Mouse (Mus musculus): ENCODE data around the gene Csnk2b. TPM values are rescaled to one million over a fixed set of nuclear protein-coding genes. Genes with fewer than 3 reads are reported as not detected.

The Csnk2b gene
- polyA plus RNA-seq (2015; fragmentation: Nextera tagmentation; extraction: Ambion mirVana): 242 and 248 TPM in 2 replicates

GRCm38 (mm10) chr17:35121871-35122303 is at the start of gene Csnk2b:
TSS of gene Csnk2b (minus strand) at chr17:35122053.
- Histone ChIP-seq H3K4me1 (replicated peaks; ENCODE audit: control insufficient read depth, insufficient read depth, low read length) (peaks cover 21% of the 10 kb centered on the region), H3K9me3 (ENCODE audit: control insufficient read depth, low read length) (no peaks in the 10 kb centered on the region), H3K27ac (ENCODE audit: low read length) (peak within 1 kb of the TSS; percentile 89), H3K9ac (ENCODE audit: low read length) (peak within 1 kb of the TSS; percentile 92), H3K36me3 (ENCODE audit: control insufficient read depth, insufficient read depth, low read length) (peaks cover 18% of the 10 kb centered on the region), H3K27me3 (ENCODE audit: control insufficient read depth, insufficient read depth, low read depth, low read length) (no peaks in the 10 kb centered on the region), H3K4me3 (ENCODE audit: low read length) (peak within 1 kb of the TSS; percentile 85), H3K4me2 (ENCODE audit: low read depth, low read length) (peak within 1 kb of the TSS; percentile 96)
- ATAC-seq (ENCODE audit: low read depth): no peak; the same call in 1 of the 2 replicates
- WGBS: under 1% methylated on average over 19 of the region's 19 CpGs

- no peak overlapping the region for H3K4me2 ChIP-seq (ENCODE audit: low read depth, low read length)
- H3K27ac ChIP-seq (ENCODE audit: low read length): no peak overlapping the region
- no peak overlapping the region for H3K9ac ChIP-seq (ENCODE audit: low read length)
- peaks cover 8% of the 10 kb centered on the region for H3K4me1 ChIP-seq (replicated peaks; ENCODE audit: control insufficient read depth, insufficient read depth, low read length)
- H3K36me3 ChIP-seq (ENCODE audit: control insufficient read depth, insufficient read depth, low read length): no peaks in the 10 kb centered on the region
- no peak for ATAC-seq (ENCODE audit: low read depth)
- no peaks in the 10 kb centered on the region for H3K27me3 ChIP-seq (ENCODE audit: control insufficient read depth, insufficient read depth, low read depth, low read length)
- no peak overlapping the region for H3K4me3 ChIP-seq (ENCODE audit: low read length)
- 10% methylated on average over 4 of the region's 4 CpGs for WGBS
- H3K9me3 ChIP-seq (ENCODE audit: control insufficient read depth, low read length): no peaks in the 10 kb centered on the region
Observed at GRCm38 (mm10) chr17:35168541-35169207, 46.8 kb upstream of the Csnk2b start.

- WGBS: 82% methylated on average over 7 of the region's 7 CpGs
- Histone ChIP-seq H3K4me2 (ENCODE audit: low read depth, low read length) (no peak overlapping the region), H3K4me3 (ENCODE audit: low read length) (no peak overlapping the region), H3K4me1 (replicated peaks; ENCODE audit: control insufficient read depth, insufficient read depth, low read length) (peaks cover 11% of the 10 kb centered on the region), H3K36me3 (ENCODE audit: control insufficient read depth, insufficient read depth, low read length) (no peaks in the 10 kb centered on the region), H3K27me3 (ENCODE audit: control insufficient read depth, insufficient read depth, low read depth, low read length) (no peaks in the 10 kb centered on the region), H3K27ac (ENCODE audit: low read length) (no peak overlapping the region), H3K9ac (ENCODE audit: low read length) (no peak overlapping the region), H3K9me3 (ENCODE audit: control insufficient read depth, low read length) (no peaks in the 10 kb centered on the region)
- ATAC-seq (ENCODE audit: low read depth): no peak
Observed at GRCm38 (mm10) chr17:35167794-35168193, 45.9 kb upstream of the Csnk2b start.

GRCm38 (mm10) chr17:35166352-35167035 is 44.6 kb upstream of the Csnk2b start:
- H3K27ac ChIP-seq (ENCODE audit: low read length): peak overlapping the region; percentile 100; the same call in 1 of the 2 replicates
- ATAC-seq (ENCODE audit: low read depth): no peak

GRCm38 (mm10) chr17:35165451-35166155 is 43.8 kb upstream of the Csnk2b start:
- Histone ChIP-seq H3K9ac (ENCODE audit: low read length) (peak overlapping the region; percentile 70), H3K9me3 (ENCODE audit: control insufficient read depth, low read length) (no peaks in the 10 kb centered on the region), H3K36me3 (ENCODE audit: control insufficient read depth, insufficient read depth, low read length) (peaks cover 12% of the 10 kb centered on the region), H3K4me2 (ENCODE audit: low read depth, low read length) (peak overlapping the region; percentile 69), H3K27ac (ENCODE audit: low read length) (peak overlapping the region; percentile 100), H3K4me1 (replicated peaks; ENCODE audit: control insufficient read depth, insufficient read depth, low read length) (peaks cover 19% of the 10 kb centered on the region), H3K4me3 (ENCODE audit: low read length) (peak overlapping the region; percentile 53), H3K27me3 (ENCODE audit: control insufficient read depth, insufficient read depth, low read depth, low read length) (no peaks in the 10 kb centered on the region)
- WGBS: 15% methylated on average over 12 of the region's 12 CpGs
- peak; percentile 86; the same call in 1 of the 2 replicates for ATAC-seq (ENCODE audit: low read depth)

More at GRCm38 (mm10) chr17:35166352-35167035, 44.6 kb upstream of the Csnk2b start:
- Histone ChIP-seq H3K36me3 (ENCODE audit: control insufficient read depth, insufficient read depth, low read length) (peaks cover 3% of the 10 kb centered on the region; the same call in 1 of the 2 replicates), H3K4me2 (ENCODE audit: low read depth, low read length) (peak overlapping the region; percentile 69), H3K9ac (ENCODE audit: low read length) (peak overlapping the region; percentile 3; the same call in 1 of the 2 replicates), H3K4me3 (ENCODE audit: low read length) (peak overlapping the region; percentile 53; the same call in 1 of the 2 replicates), H3K9me3 (ENCODE audit: control insufficient read depth, low read length) (no peaks in the 10 kb centered on the region), H3K4me1 (replicated peaks; ENCODE audit: control insufficient read depth, insufficient read depth, low read length) (peaks cover 19% of the 10 kb centered on the region), H3K27me3 (ENCODE audit: control insufficient read depth, insufficient read depth, low read depth, low read length) (no peaks in the 10 kb centered on the region)
- 63% methylated on average over 8 of the region's 8 CpGs for WGBS

GRCm38 (mm10) chr17:35164568-35165450 is 43.0 kb upstream of the Csnk2b start, which contains the start of gene Prrc2a:
TSS of gene Prrc2a (minus strand) at chr17:35164897.
- Histone ChIP-seq H3K4me3 (ENCODE audit: low read length) (peak within 1 kb of the TSS; percentile 97), H3K36me3 (ENCODE audit: control insufficient read depth, insufficient read depth, low read length) (peaks cover 20% of the 10 kb centered on the region), H3K27me3 (ENCODE audit: control insufficient read depth, insufficient read depth, low read depth, low read length) (no peaks in the 10 kb centered on the region), H3K4me1 (replicated peaks; ENCODE audit: control insufficient read depth, insufficient read depth, low read length) (peaks cover 19% of the 10 kb centered on the region), H3K9ac (ENCODE audit: low read length) (peak within 1 kb of the TSS; percentile 100), H3K9me3 (ENCODE audit: control insufficient read depth, low read length) (no peaks in the 10 kb centered on the region), H3K4me2 (ENCODE audit: low read depth, low read length) (peak within 1 kb of the TSS; percentile 88), H3K27ac (ENCODE audit: low read length) (peak within 1 kb of the TSS; percentile 100)
- under 1% methylated on average over 48 of the region's 89 CpGs for WGBS
- peak; percentile 97 for ATAC-seq (ENCODE audit: low read depth)

- Histone ChIP-seq H3K9ac (ENCODE audit: low read length) (peak overlapping the region; percentile 100), H3K27me3 (ENCODE audit: control insufficient read depth, insufficient read depth, low read depth, low read length) (no peaks in the 10 kb centered on the region), H3K4me2 (ENCODE audit: low read depth, low read length) (peak overlapping the region; percentile 88), H3K4me1 (replicated peaks; ENCODE audit: control insufficient read depth, insufficient read depth, low read length) (peaks cover 19% of the 10 kb centered on the region), H3K4me3 (ENCODE audit: low read length) (peak overlapping the region; percentile 97), H3K36me3 (ENCODE audit: control insufficient read depth, insufficient read depth, low read length) (peaks cover 26% of the 10 kb centered on the region), H3K9me3 (ENCODE audit: control insufficient read depth, low read length) (no peaks in the 10 kb centered on the region), H3K27ac (ENCODE audit: low read length) (peak overlapping the region; percentile 94)
- under 1% methylated on average over 25 of the region's 28 CpGs for WGBS
- ATAC-seq (ENCODE audit: low read depth): no peak
Observed at GRCm38 (mm10) chr17:35164218-35164567, 42.3 kb upstream of the Csnk2b start.

- Histone ChIP-seq H3K36me3 (ENCODE audit: control insufficient read depth, insufficient read depth, low read length) (peaks cover 32% of the 10 kb centered on the region), H3K4me3 (ENCODE audit: low read length) (peak overlapping the region; percentile 97), H3K27ac (ENCODE audit: low read length) (peak overlapping the region; percentile 94), H3K9me3 (ENCODE audit: control insufficient read depth, low read length) (no peaks in the 10 kb centered on the region), H3K4me1 (replicated peaks; ENCODE audit: control insufficient read depth, insufficient read depth, low read length) (peaks cover 19% of the 10 kb centered on the region), H3K27me3 (ENCODE audit: control insufficient read depth, insufficient read depth, low read depth, low read length) (no peaks in the 10 kb centered on the region), H3K4me2 (ENCODE audit: low read depth, low read length) (peak overlapping the region; percentile 88), H3K9ac (ENCODE audit: low read length) (peak overlapping the region; percentile 100)
- ATAC-seq (ENCODE audit: low read depth): no peak
- WGBS: 6% methylated on average over 8 of the region's 8 CpGs
Observed at GRCm38 (mm10) chr17:35163326-35164081, 41.7 kb upstream of the Csnk2b start.
